Mouse (Mus musculus) MEL (cell line): ENCODE data around the gene Smc4. TPM values are rescaled to one million over a fixed set of nuclear protein-coding genes. Genes with fewer than 3 reads are reported as not detected.

Experiments
- DNase-seq: peaks from one replicate; pipeline ENCODE4 v3.0.0; 2011; ENCODE audit warnings: low read depth, low spot score
- H3K27ac ChIP-seq: 2 replicates; pipeline ENCODE4 v1.5.1; 2012; ENCODE audit warnings: low read depth, mild to moderate bottlenecking, control low read depth, low read length, moderate library complexity; ENCODE audit not compliant: control insufficient read depth
- H3K27me3 ChIP-seq, 2 experiments: fragments of 150-350 bp in 1 of 2; sonication (generic) in 1 of 2; 2 replicates each; pipeline ENCODE4 v1.6.1; 2012; ENCODE audit warnings: low read length in 2 of 2, mild to moderate bottlenecking in 2 of 2, improper control_type of control experiment in 1 of 2, moderate library complexity in 1 of 2; ENCODE audit not compliant: insufficient read depth in 2 of 2, control insufficient read depth in 1 of 2
- H3K36me3 ChIP-seq, 2 experiments: 2 replicates each; pipeline ENCODE4 v1.6.1; 2012 to 2014; ENCODE audit warnings: low read length in 2 of 2, improper control_type of control experiment in 1 of 2, inconsistent platforms in 1 of 2, mild to moderate bottlenecking in 1 of 2; ENCODE audit not compliant: insufficient read depth in 2 of 2, control insufficient read depth in 1 of 2
- H3K4me1 ChIP-seq, 2 experiments: fragments of 150-350 bp in 1 of 2; sonication (generic) in 1 of 2; 2 replicates each; pipeline ENCODE4 v1.6.1; 2012; ENCODE audit warnings: low read length in 2 of 2, improper control_type of control experiment in 1 of 2, mild to moderate bottlenecking in 1 of 2; ENCODE audit not compliant: insufficient read depth in 2 of 2, control insufficient read depth in 1 of 2
- H3K4me3 ChIP-seq, 2 experiments: fragments of 150-350 bp in 1 of 2; sonication (generic) in 1 of 2; 2 replicates each; pipeline ENCODE4 v1.5.1; 2012; ENCODE audit warnings: low read depth in 2 of 2, low read length in 2 of 2, mild to moderate bottlenecking in 2 of 2, moderate library complexity in 2 of 2, control low read depth in 1 of 2, improper control_type of control experiment in 1 of 2; ENCODE audit not compliant: control insufficient read depth in 1 of 2, insufficient read depth in 1 of 2
- H3K79me2 ChIP-seq: 2 replicates; pipeline ENCODE4 v1.6.1; 2012; ENCODE audit warnings: mild to moderate bottlenecking, low read length, moderate library complexity; ENCODE audit not compliant: control insufficient read depth, poor library complexity, insufficient read depth
- H3K9ac ChIP-seq: 2 replicates; pipeline ENCODE4 v1.6.1; 2012; ENCODE audit warnings: low read depth, mild to moderate bottlenecking, control low read depth, low read length, moderate library complexity; ENCODE audit not compliant: control insufficient read depth, poor library complexity, severe bottlenecking
- H3K9me3 ChIP-seq: fragments of 150-350 bp; sonication (generic); replicated peaks from 2 replicates; pipeline ENCODE4 v1.6.1; 2012; ENCODE audit warnings: mild to moderate bottlenecking, low read length, improper control_type of control experiment, moderate library complexity; ENCODE audit not compliant: insufficient read depth
- BHLHE40 ChIP-seq: IDR thresholded peaks from 2 replicates; pipeline ENCODE4 v1.6.1; 2012; ENCODE audit warnings: low read depth, mild to moderate bottlenecking, inconsistent platforms, low read length, improper control_type of control experiment, borderline replicate concordance
- CHD1 ChIP-seq: IDR thresholded peaks from 2 replicates; pipeline ENCODE4 v1.6.1; 2012; ENCODE audit warnings: low read depth, mild to moderate bottlenecking, inconsistent platforms, low read length, improper control_type of control experiment
- CHD2 ChIP-seq: IDR thresholded peaks from 2 replicates; pipeline ENCODE4 v1.6.1; 2011; ENCODE audit warnings: low read length, improper control_type of control experiment
- CTCF ChIP-seq, 3 experiments: IDR thresholded peaks in 2 of 3; conservative IDR thresholded peaks in 1 of 3; 2 replicates each; pipeline ENCODE4 v1.5.1; 2011 to 2012; ENCODE audit warnings: low read length in 3 of 3, low read depth in 2 of 3, mild to moderate bottlenecking in 2 of 3, improper control_type of control experiment in 1 of 3, inconsistent platforms in 1 of 3, mixed read lengths in 1 of 3, moderate library complexity in 1 of 3; ENCODE audit not compliant: control insufficient read depth in 1 of 3, insufficient read depth in 1 of 3, poor library complexity in 1 of 3, severe bottlenecking in 1 of 3
- ELF1 ChIP-seq: IDR thresholded peaks from 2 replicates; pipeline ENCODE4 v1.6.1; 2014; ENCODE audit warnings: low read depth, mild to moderate bottlenecking, inconsistent platforms, low read length, improper control_type of control experiment, moderate library complexity
- ETS1 ChIP-seq: IDR thresholded peaks from 2 replicates; pipeline ENCODE4 v1.6.1; 2012; ENCODE audit warnings: low read depth, mild to moderate bottlenecking, inconsistent platforms, low read length, improper control_type of control experiment, moderate library complexity
- GABPA ChIP-seq: IDR thresholded peaks from 2 replicates; pipeline ENCODE4 v1.6.1; 2012; ENCODE audit warnings: low read depth, mild to moderate bottlenecking, inconsistent platforms, low read length, improper control_type of control experiment, moderate library complexity
- GATA1 ChIP-seq: IDR thresholded peaks from 2 replicates; pipeline ENCODE4 v1.6.1; 2011; ENCODE audit warnings: low read depth, low read length, improper control_type of control experiment
- HCFC1 ChIP-seq: IDR thresholded peaks from 2 replicates; pipeline ENCODE4 v1.6.1; 2012; ENCODE audit warnings: low read depth, mild to moderate bottlenecking, inconsistent platforms, low read length, improper control_type of control experiment, moderate library complexity
- JUND ChIP-seq: IDR thresholded peaks from 2 replicates; pipeline ENCODE4 v1.6.1; 2011; ENCODE audit warnings: low read depth, mild to moderate bottlenecking, improper control_type of control experiment, low read length
- MAX ChIP-seq: IDR thresholded peaks from 2 replicates; pipeline ENCODE4 v1.6.1; 2011; ENCODE audit warnings: low read length, improper control_type of control experiment
- MAZ ChIP-seq: IDR thresholded peaks from 2 replicates; pipeline ENCODE4 v1.6.1; 2012; ENCODE audit warnings: low read depth, mild to moderate bottlenecking, inconsistent platforms, low read length, improper control_type of control experiment
- MEF2A ChIP-seq: IDR thresholded peaks from 2 replicates; pipeline ENCODE4 v1.6.1; 2014; ENCODE audit warnings: low read depth, mild to moderate bottlenecking, inconsistent platforms, low read length, improper control_type of control experiment; ENCODE audit not compliant: poor library complexity, insufficient replicate concordance, severe bottlenecking; ENCODE audit errors: extremely low read depth
- MXI1 ChIP-seq: IDR thresholded peaks from 2 replicates; pipeline ENCODE4 v1.6.1; 2011; ENCODE audit warnings: mild to moderate bottlenecking, low read depth, low read length, improper control_type of control experiment
- MYB ChIP-seq: IDR thresholded peaks from 2 replicates; pipeline ENCODE4 v1.6.1; 2011; ENCODE audit warnings: mild to moderate bottlenecking, low read depth, low read length, improper control_type of control experiment
- MYC ChIP-seq: IDR thresholded peaks from 2 replicates; pipeline ENCODE4 v1.6.1; 2011; ENCODE audit warnings: low read depth, mild to moderate bottlenecking, low read length, improper control_type of control experiment, moderate library complexity
- NELFE ChIP-seq: IDR thresholded peaks from 2 replicates; pipeline ENCODE4 v1.6.1; 2011; ENCODE audit warnings: low read depth, low read length, improper control_type of control experiment
- NRF1 ChIP-seq: IDR thresholded peaks from 2 replicates; pipeline ENCODE4 v1.6.1; 2014; ENCODE audit warnings: low read depth, mild to moderate bottlenecking, inconsistent platforms, low read length, improper control_type of control experiment, moderate library complexity; ENCODE audit not compliant: poor library complexity, insufficient read depth, severe bottlenecking
- POLR2AphosphoS2 ChIP-seq: IDR thresholded peaks from 2 replicates; pipeline ENCODE4 v1.6.1; 2011; ENCODE audit warnings: low read length, improper control_type of control experiment
- POLR2AphosphoS5 ChIP-seq: IDR thresholded peaks from 2 replicates; pipeline ENCODE4 v1.6.1; 2012; ENCODE audit warnings: low read depth, borderline replicate concordance, mild to moderate bottlenecking, inconsistent platforms, low read length, moderate library complexity, mixed read lengths
- SIN3A ChIP-seq: IDR thresholded peaks from 2 replicates; pipeline ENCODE4 v1.6.1; 2012; ENCODE audit warnings: low read length, improper control_type of control experiment, inconsistent platforms
- TAL1 ChIP-seq: IDR thresholded peaks from 2 replicates; pipeline ENCODE4 v1.6.1; 2012; ENCODE audit warnings: mild to moderate bottlenecking, inconsistent platforms, low read length, moderate library complexity, mixed read lengths
- TBP ChIP-seq: IDR thresholded peaks from 2 replicates; pipeline ENCODE4 v1.8.0; 2011; ENCODE audit warnings: low read depth, low read length, improper control_type of control experiment
- TCF12 ChIP-seq: IDR thresholded peaks from 2 replicates; pipeline ENCODE4 v1.6.1; 2014; ENCODE audit warnings: low read depth, mild to moderate bottlenecking, inconsistent platforms, low read length, improper control_type of control experiment, moderate library complexity
- UBTF ChIP-seq: IDR thresholded peaks from 2 replicates; pipeline ENCODE4 v1.6.1; 2012; ENCODE audit warnings: low read depth, mild to moderate bottlenecking, inconsistent platforms, low read length, improper control_type of control experiment, moderate library complexity, borderline replicate concordance; ENCODE audit not compliant: insufficient read depth
- USF1 ChIP-seq: IDR thresholded peaks from 2 replicates; pipeline ENCODE4 v1.6.1; 2014; ENCODE audit warnings: low read depth, mild to moderate bottlenecking, inconsistent platforms, low read length, improper control_type of control experiment, moderate library complexity
- USF2 ChIP-seq, 2 experiments: IDR thresholded peaks; 2 replicates each; pipeline ENCODE4 v1.6.1; 2011 to 2012; ENCODE audit warnings: improper control_type of control experiment in 2 of 2, low read length in 2 of 2, borderline replicate concordance in 1 of 2, inconsistent platforms in 1 of 2, low read depth in 1 of 2, mild to moderate bottlenecking in 1 of 2; ENCODE audit not compliant: insufficient read depth in 1 of 2
- ZC3H11A ChIP-seq: IDR thresholded peaks from 2 replicates; pipeline ENCODE4 v1.6.1; 2012; ENCODE audit warnings: low read depth, mild to moderate bottlenecking, inconsistent platforms, low read length, improper control_type of control experiment
- ZMIZ1 ChIP-seq: IDR thresholded peaks from 2 replicates; pipeline ENCODE4 v1.6.1; 2012; ENCODE audit warnings: low read depth, mild to moderate bottlenecking, inconsistent platforms, low read length, improper control_type of control experiment, moderate library complexity
- ZNF384 ChIP-seq: IDR thresholded peaks from 2 replicates; pipeline ENCODE4 v1.6.1; 2012; ENCODE audit warnings: low read depth, mild to moderate bottlenecking, inconsistent platforms, low read length, improper control_type of control experiment
- polyA plus RNA-seq, 2 experiments: library from polyadenylated mRNA; stranded (reverse) in 1 of 2; unstranded in 1 of 2; fragments of >175 nt in 1 of 2; fragments of >200 nt in 1 of 2; gene quantifications; 2 replicates each; pipeline versions ENCODE4 v1.2.1 to v1.2.4; 2012; ENCODE audit warnings: low replicate concordance in 2 of 2, low read depth in 1 of 2; ENCODE audit not compliant: insufficient read length in 2 of 2, insufficient read depth in 1 of 2, missing spikeins in 1 of 2
- total RNA-seq: library from RNA; depleted of rRNA; stranded (reverse); fragments of 300-350 nt; gene quantifications from 2 replicates; pipeline ENCODE4 v1.2.3, GENCODE M21; 2012

Gene Smc4
- total and polyA plus RNA-seq, 3 experiments: 75.9 to 1,112 (median 88.7) TPM

DNA sequence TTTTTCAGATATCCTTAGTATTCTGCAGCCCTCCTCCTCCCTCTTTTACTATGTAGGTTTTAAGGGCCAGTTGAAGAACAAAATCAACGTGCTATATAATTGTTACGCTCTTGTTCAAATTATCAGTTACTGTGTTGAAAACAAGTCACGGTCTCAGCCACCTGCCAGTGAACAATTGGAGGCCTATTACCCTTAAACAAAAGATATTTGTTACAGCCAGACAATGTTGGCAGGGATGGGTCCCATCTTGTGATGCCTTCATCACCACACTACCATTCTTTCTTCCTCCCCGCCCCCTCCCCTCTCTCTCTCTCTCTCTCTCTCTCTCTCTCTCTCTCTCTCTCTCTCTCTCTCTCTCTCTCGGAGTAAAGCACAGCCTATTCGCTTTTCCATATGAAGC, 44.5 kb downstream of the Smc4 start:
- Histone ChIP-seq H3K4me3 (no peak overlapping the region), H3K79me2 (peaks cover 10% of the 10 kb centered on the region), H3K36me3 (peaks cover 0 to 29% of the 10 kb centered on the region in 2 experiments; a peak in 2 of 4 replicates), H3K27ac (no peak overlapping the region), H3K27me3 (no peaks in the 10 kb centered on the region), H3K9me3 (no peaks in the 10 kb centered on the region), H3K9ac (no peak overlapping the region), H3K4me1 (peaks cover 21 to 29% of the 10 kb centered on the region in 2 experiments)
- TF ChIP-seq USF2 (IDR thresholded peaks at IDR 0.05; ENCODE audit: borderline replicate concordance in 1 of 2, insufficient read depth in 1 of 2, low read depth in 1 of 2, low read length in 2 of 2) (no peak), MXI1 (no peak), GATA1 (no peak), USF1 (no peak), POLR2AphosphoS5 (no peak), MYB (no peak), ETS1 (no peak)
- DNase-seq: no peak

DNA sequence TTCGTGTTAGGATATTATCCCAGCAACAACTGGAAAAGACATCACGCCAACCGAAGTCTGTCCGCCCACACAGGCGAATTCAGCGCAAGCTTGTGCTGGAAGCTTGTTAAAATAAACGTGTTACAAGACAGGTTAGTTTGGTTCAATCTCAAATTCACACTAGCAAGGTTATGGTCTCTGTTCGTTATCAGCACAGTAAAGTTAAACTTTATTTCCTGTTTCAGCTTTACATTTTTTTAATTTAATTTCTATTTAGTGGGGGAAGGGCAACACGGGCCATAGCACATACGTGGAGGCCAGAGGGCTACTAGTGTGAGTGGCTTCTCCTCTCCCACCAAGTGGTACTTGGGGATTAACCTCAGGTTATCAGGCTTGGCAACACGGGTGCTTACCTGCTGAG, 47.4 kb downstream of the Smc4 start:
- peaks cover 0 to 35% of the 10 kb centered on the region in 2 experiments; a peak in 2 of 4 replicates for H3K36me3 ChIP-seq
- no peaks in the 10 kb centered on the region for H3K79me2 ChIP-seq
- H3K4me1 ChIP-seq: peaks cover 25 to 39% of the 10 kb centered on the region in 2 experiments
- no peaks in the 10 kb centered on the region for H3K9me3 ChIP-seq
- H3K9ac ChIP-seq: no peak overlapping the region
- H3K27me3 ChIP-seq: no peaks in the 10 kb centered on the region
- H3K4me3 ChIP-seq: no peak overlapping the region
- no peak overlapping the region for H3K27ac ChIP-seq
- DNase-seq: peak; percentile 44
- no peak for TF ChIP-seq ELF1
- TF ChIP-seq POLR2AphosphoS5: no peak
- 0 out of 2 replicates have a peak, but pooled peaks have one; percentile 24 for TF ChIP-seq CHD2
- TF ChIP-seq POLR2AphosphoS2: no peak
- peak; percentile 82 for TF ChIP-seq ZNF384
- no peak for TF ChIP-seq BHLHE40
- TF ChIP-seq TBP: no peak
- 0 out of 2 replicates have a peak, but pooled peaks have one; percentile 34 for TF ChIP-seq ETS1
- no peak for TF ChIP-seq MXI1
- TF ChIP-seq SIN3A: no peak; the same call in 1 of the 2 replicates
- no peak for TF ChIP-seq USF2 (IDR thresholded peaks at IDR 0.05; ENCODE audit: borderline replicate concordance in 1 of 2, insufficient read depth in 1 of 2, low read depth in 1 of 2, low read length in 2 of 2)
- TF ChIP-seq NELFE: no peak
- TF ChIP-seq CTCF (IDR thresholded peaks at IDR 0.05 in 2 of 3, conservative IDR thresholded peaks at IDR 0.05 in 1 of 3; ENCODE audit: control insufficient read depth in 1 of 3, insufficient read depth in 1 of 3, low read depth in 2 of 3, low read length in 3 of 3, poor library complexity in 1 of 3, severe bottlenecking in 1 of 3): no peak
- no peak for TF ChIP-seq MYC
- TF ChIP-seq NRF1: no peak
- TF ChIP-seq MAZ: no peak
- TF ChIP-seq GABPA: no peak
- peak; percentile 79 for TF ChIP-seq GATA1
- no peak for TF ChIP-seq CHD1
- no peak for TF ChIP-seq USF1
- no peak for TF ChIP-seq JUND
- no peak for TF ChIP-seq ZC3H11A
- peak; percentile 69 for TF ChIP-seq TCF12
- TF ChIP-seq MAX: no peak
- no peak for TF ChIP-seq UBTF
- peak; percentile 18 for TF ChIP-seq TAL1
- TF ChIP-seq ZMIZ1: no peak
- no peak for TF ChIP-seq HCFC1
- TF ChIP-seq MEF2A: no peak
